Mouse (Mus musculus) heart, embryonic 14.5 days (tissue): ENCODE data around the gene 0610012G03Rik. TPM values are rescaled to one million over a fixed set of nuclear protein-coding genes. Genes with fewer than 3 reads are reported as not detected.

Experiments
- ATAC-seq: fragments of 200-750 bp; cut with Nextera tagmentation; 2 replicates; pipeline ENCODE4 v1.8.0; 2017; ENCODE audit warnings: low read depth, moderate TSS enrichment; ENCODE audit not compliant: insufficient number of reproducible peaks, insufficient read depth, low FRiP score
- H3K27ac ChIP-seq, 2 experiments: fragments of 200-500 bp in 1 of 2; fragments of 300-500 bp in 1 of 2; sonication (generic) in 1 of 2; replicated peaks in 1 of 2; 2 replicates each; pipeline ENCODE4 v1.5.1; 2012 to 2014; ENCODE audit warnings: low read depth in 2 of 2, low read length in 2 of 2, control low read depth in 1 of 2, mild to moderate bottlenecking in 1 of 2, mixed read lengths in 1 of 2; ENCODE audit not compliant: control insufficient read depth in 1 of 2, insufficient read depth in 1 of 2
- H3K27me3 ChIP-seq: fragments of 300-500 bp; sonication (generic); 2 replicates; pipeline ENCODE4 v1.6.1; 2014; ENCODE audit warnings: mild to moderate bottlenecking, low read length, control low read depth; ENCODE audit not compliant: control insufficient read depth, insufficient read depth
- H3K36me3 ChIP-seq: fragments of 300-500 bp; sonication (generic); 2 replicates; pipeline ENCODE4 v1.6.1; 2014; ENCODE audit warnings: mild to moderate bottlenecking, control low read depth, low read length, mixed read lengths; ENCODE audit not compliant: control insufficient read depth, insufficient read depth
- H3K4me1 ChIP-seq, 2 experiments: fragments of 200-500 bp in 1 of 2; fragments of 300-500 bp in 1 of 2; sonication (generic) in 1 of 2; 2 replicates each; pipeline ENCODE4 v1.6.1; 2012 to 2014; ENCODE audit warnings: low read length in 2 of 2, control low read depth in 1 of 2, mixed read lengths in 1 of 2; ENCODE audit not compliant: control insufficient read depth in 2 of 2, insufficient read depth in 2 of 2
- H3K4me2 ChIP-seq: fragments of 300-500 bp; sonication (generic); 2 replicates; pipeline ENCODE4 v1.6.1; 2014; ENCODE audit warnings: mild to moderate bottlenecking, low read length
- H3K4me3 ChIP-seq, 2 experiments: fragments of 200-500 bp in 1 of 2; fragments of 300-500 bp in 1 of 2; sonication (generic) in 1 of 2; 2 replicates each; pipeline ENCODE4 v1.5.1; 2012 to 2014; ENCODE audit warnings: low read length in 2 of 2, mild to moderate bottlenecking in 2 of 2, control low read depth in 1 of 2, low read depth in 1 of 2, moderate library complexity in 1 of 2; ENCODE audit not compliant: control insufficient read depth in 1 of 2, insufficient read depth in 1 of 2
- H3K9ac ChIP-seq: fragments of 300-500 bp; sonication (generic); 2 replicates; pipeline ENCODE4 v1.6.1; 2014; ENCODE audit warnings: mild to moderate bottlenecking, low read length
- H3K9me3 ChIP-seq: fragments of 300-500 bp; sonication (generic); 2 replicates; pipeline ENCODE4 v1.6.1; 2016; ENCODE audit warnings: low read length, control low read depth; ENCODE audit not compliant: control insufficient read depth
- WGBS: fragments of 180-500 bp; shearing (Covaris S2); extraction: QIAGEN DNeasy Blood & Tissue Kit; methylation state at CpG from one replicate; pipeline ENCODE4 v1.1.7; 2014; 5-methylcytosine and 5-hydroxymethylcytosine counted together
- polyA plus RNA-seq: library from polyadenylated mRNA; unstranded; fragments of >200 nt; fragmentation: Nextera tagmentation; extraction: Ambion mirVana; gene quantifications from 2 replicates; pipeline ENCODE4 v1.2.1, GENCODE M21; 2014

Gene 0610012G03Rik
- 131 and 132 TPM in 2 replicates for polyA plus RNA-seq

DNA sequence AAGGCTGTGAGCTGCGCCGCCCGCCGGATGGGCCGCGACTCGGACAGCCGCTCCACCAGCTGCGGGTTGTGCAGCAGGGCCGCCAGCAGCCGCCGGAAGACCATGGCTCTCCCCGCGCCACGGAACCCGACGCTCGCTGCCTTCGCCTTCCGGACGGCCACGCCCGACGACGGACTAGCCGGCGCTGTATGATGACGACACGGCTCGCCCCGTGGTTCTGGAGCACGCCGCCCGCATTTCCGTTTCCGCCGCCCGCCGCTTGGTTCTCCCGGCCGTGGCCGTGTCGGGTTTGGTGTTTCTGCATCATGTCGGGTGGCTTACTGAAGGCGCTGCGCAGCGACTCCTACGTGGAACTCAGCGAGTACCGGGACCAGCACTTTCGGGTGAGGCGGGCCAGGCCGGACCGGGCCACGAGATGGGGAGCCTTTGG lies at the start of gene 0610012G03Rik, which contains the start of gene Ncbp2:
0610012G03Rik (minus strand) TSS at position 150 of the 430 bp plus-strand sequence.
Ncbp2 (plus strand) TSS at position 169 of the 430 bp plus-strand sequence.
- Histone ChIP-seq H3K4me3 (peak within 1 kb of the TSS; percentile 60 to 89), H3K27me3 (no peaks in the 10 kb centered on the region), H3K4me2 (peak within 1 kb of the TSS; percentile 87), H3K36me3 (peaks cover 30% of the 10 kb centered on the region), H3K4me1 (peaks cover 9 to 24% of the 10 kb centered on the region in 2 experiments), H3K9ac (peak within 1 kb of the TSS; percentile 91), H3K9me3 (no peaks in the 10 kb centered on the region), H3K27ac (peak within 1 kb of the TSS; percentile 89 to 95)
- under 1% methylated on average over 55 of the region's 55 CpGs for WGBS
- ATAC-seq = peak; percentile 88

GRCm38 (mm10) chr16:31996371-31996770 lies 48.1 kb upstream of the 0610012G03Rik start:
- Histone ChIP-seq H3K27ac (no peak overlapping the region), H3K4me2 (no peak overlapping the region), H3K4me3 (no peak overlapping the region), H3K4me1 (no peaks in the 10 kb centered on the region), H3K9ac (no peak overlapping the region), H3K27me3 (no peaks in the 10 kb centered on the region), H3K9me3 (no peaks in the 10 kb centered on the region), H3K36me3 (peaks cover 8% of the 10 kb centered on the region; the same call in 1 of the 2 replicates)
- 82% methylated on average over 5 of the region's 5 CpGs for WGBS
- ATAC-seq = no peak

DNA sequence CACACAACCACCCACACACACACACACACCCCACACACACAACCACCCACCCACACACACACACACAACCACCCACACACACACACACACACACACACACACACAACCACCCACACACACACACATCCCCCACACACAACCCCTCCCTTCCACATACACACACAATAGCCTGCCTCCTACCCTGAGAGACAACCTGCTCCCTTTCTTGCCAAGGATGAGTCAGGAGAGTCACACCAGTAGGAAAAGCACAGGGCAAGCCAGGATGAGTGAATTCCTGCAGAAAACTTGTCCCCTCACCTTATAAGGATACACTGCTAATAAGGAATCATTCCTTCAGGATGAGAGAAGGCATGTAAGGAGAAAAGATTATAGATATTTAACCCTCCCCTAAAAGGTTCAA lies 45.7 kb upstream of the 0610012G03Rik start:
- no peak for ATAC-seq
- peaks cover 13% of the 10 kb centered on the region for H3K36me3 ChIP-seq
- H3K4me3 ChIP-seq = no peak overlapping the region

GRCm38 (mm10) chr16:31993195-31993594 lies 44.9 kb upstream of the 0610012G03Rik start:
- H3K4me3 ChIP-seq = no peak overlapping the region
- no peak for ATAC-seq
- H3K4me2 ChIP-seq = no peak overlapping the region
- peaks cover 21% of the 10 kb centered on the region for H3K36me3 ChIP-seq
- no peak overlapping the region for H3K27ac ChIP-seq
- WGBS = 94% methylated on average over 4 of the region's 4 CpGs
- no peaks in the 10 kb centered on the region for H3K27me3 ChIP-seq
- H3K4me1 ChIP-seq = no peaks in the 10 kb centered on the region
- H3K9me3 ChIP-seq = no peaks in the 10 kb centered on the region
- H3K9ac ChIP-seq = no peak overlapping the region

More for the DNA sequence above, 45.7 kb upstream of the 0610012G03Rik start:
- Histone ChIP-seq H3K9me3 (no peaks in the 10 kb centered on the region), H3K4me2 (no peak overlapping the region), H3K27me3 (no peaks in the 10 kb centered on the region), H3K27ac (no peak overlapping the region), H3K4me1 (no peaks in the 10 kb centered on the region), H3K9ac (no peak overlapping the region)

- no peak overlapping the region for H3K9ac ChIP-seq
- no peak overlapping the region for H3K4me3 ChIP-seq
- peaks cover 28% of the 10 kb centered on the region for H3K36me3 ChIP-seq
- no peaks in the 10 kb centered on the region for H3K4me1 ChIP-seq
- 42% methylated on average over 1 of the region's 1 CpGs for whole genome bisulfite sequencing
- H3K27ac ChIP-seq = no peak overlapping the region
- H3K27me3 ChIP-seq = no peaks in the 10 kb centered on the region
- no peak overlapping the region for H3K4me2 ChIP-seq
- H3K9me3 ChIP-seq = no peaks in the 10 kb centered on the region
- ATAC-seq = no peak
Observed at GRCm38 (mm10) chr16:31992039-31992438, 43.7 kb upstream of the 0610012G03Rik start.

DNA sequence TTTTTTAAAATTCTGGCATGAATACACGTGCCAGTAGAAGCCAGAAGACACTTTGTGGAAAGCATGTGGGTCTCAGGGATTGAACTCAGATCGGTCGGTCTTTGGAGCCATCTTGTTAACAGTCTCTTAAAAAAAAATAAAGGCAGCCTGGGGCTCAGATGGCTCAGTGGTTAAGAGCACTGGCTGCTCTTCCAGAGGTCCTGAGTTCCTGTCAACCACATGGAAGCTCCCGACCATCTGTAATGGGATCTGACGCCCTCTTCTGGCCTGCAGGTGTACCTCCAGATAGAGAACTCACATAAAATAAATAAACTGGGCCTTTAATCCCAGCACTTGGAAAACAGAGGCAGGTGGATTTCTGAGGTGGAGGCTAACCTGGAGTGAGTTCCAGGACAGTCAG lies 32.7 kb upstream of the 0610012G03Rik start:
- Histone ChIP-seq H3K4me3 (no peak overlapping the region), H3K9ac (no peak overlapping the region), H3K4me2 (no peak overlapping the region), H3K27ac (no peak overlapping the region), H3K36me3 (peaks cover 56% of the 10 kb centered on the region), H3K4me1 (no peaks in the 10 kb centered on the region; a peak in 1 of 4 replicates), H3K9me3 (no peaks in the 10 kb centered on the region), H3K27me3 (no peaks in the 10 kb centered on the region)
- ATAC-seq = no peak
- WGBS = 85% methylated on average over 5 of the region's 5 CpGs

- Histone ChIP-seq H3K9ac (no peak overlapping the region; the same call in 1 of the 2 replicates), H3K4me1 (no peaks in the 10 kb centered on the region; a peak in 1 of 4 replicates), H3K27ac (no peak overlapping the region), H3K9me3 (no peaks in the 10 kb centered on the region), H3K36me3 (peaks cover 65% of the 10 kb centered on the region), H3K27me3 (no peaks in the 10 kb centered on the region), H3K4me3 (no peak overlapping the region), H3K4me2 (no peak overlapping the region)
- no peak for ATAC-seq
- WGBS = 90% methylated on average over 3 of the region's 3 CpGs
Observed at GRCm38 (mm10) chr16:31979501-31979900, 31.2 kb upstream of the 0610012G03Rik start.

- H3K4me2 ChIP-seq = no peak overlapping the region
- 85% methylated on average over 4 of the region's 4 CpGs for WGBS
- no peaks in the 10 kb centered on the region for H3K27me3 ChIP-seq
- no peak overlapping the region for H3K9ac ChIP-seq
- H3K36me3 ChIP-seq = peaks cover 83% of the 10 kb centered on the region
- H3K27ac ChIP-seq = no peak overlapping the region
- H3K4me3 ChIP-seq = no peak overlapping the region
- no peaks in the 10 kb centered on the region for H3K9me3 ChIP-seq
- no peak for ATAC-seq
- no peaks in the 10 kb centered on the region; a peak in 1 of 4 replicates for H3K4me1 ChIP-seq
Observed at GRCm38 (mm10) chr16:31975258-31975657, 27.0 kb upstream of the 0610012G03Rik start.
